Mouse (Mus musculus) right cerebral cortex, postnatal 25 days (tissue): ENCODE measurements around the gene Phlda1.
"Not testable (repeated sequence)": the region's sequence is repeated elsewhere in the genome, so short reads cannot be mapped to it uniquely, and the experiment has no call there.

Experiments used
- DNase-seq: peaks from one replicate; pipeline ENCODE4 v3.0.0; 2022

Phlda1 gene

DNA sequence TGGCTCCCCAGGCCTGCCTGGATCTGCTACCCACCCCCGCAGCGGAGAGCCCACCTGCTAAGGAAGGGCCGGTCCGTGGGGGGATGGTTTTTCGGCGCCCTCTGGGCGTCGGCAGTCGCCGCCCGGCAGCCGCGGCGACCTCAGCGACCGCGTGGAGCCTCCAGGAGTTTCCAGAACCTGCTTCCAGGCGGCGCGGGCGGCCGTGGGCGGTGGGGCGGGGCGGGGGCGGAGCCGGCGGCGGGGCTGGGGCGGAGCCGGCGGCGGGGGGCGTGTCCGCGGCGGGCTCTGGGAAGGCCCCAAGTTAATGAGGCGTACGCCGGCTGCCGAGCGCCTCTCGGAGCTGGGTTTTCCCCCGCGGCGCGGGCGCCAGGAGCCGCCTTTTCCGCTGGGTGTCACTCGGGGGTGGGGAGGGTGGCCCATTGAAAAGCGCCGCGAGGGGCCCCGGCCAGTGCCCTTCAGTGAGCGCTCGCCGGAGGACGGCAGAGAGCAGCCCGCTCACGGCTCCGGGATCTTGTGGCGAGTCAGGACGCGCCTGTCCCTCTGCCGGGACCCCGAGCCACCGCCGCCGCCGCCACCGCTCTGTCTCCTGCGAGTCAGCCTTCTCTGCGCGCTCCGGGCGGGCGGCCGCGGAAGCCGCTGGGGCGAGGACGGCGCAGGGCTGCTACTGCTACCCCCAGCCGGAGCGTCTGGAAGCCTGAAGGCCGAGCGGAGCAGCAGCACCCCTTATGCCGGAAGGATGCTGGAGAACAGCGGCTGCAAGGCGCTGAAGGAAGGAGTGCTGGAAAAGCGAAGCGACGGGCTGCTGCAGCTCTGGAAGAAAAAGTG lies at the start of gene Phlda1:
Gene Phlda1 (plus strand): TSS at position 186 of the 825 bp plus-strand sequence.
- peak; percentile 93 for DNase-seq

DNA sequence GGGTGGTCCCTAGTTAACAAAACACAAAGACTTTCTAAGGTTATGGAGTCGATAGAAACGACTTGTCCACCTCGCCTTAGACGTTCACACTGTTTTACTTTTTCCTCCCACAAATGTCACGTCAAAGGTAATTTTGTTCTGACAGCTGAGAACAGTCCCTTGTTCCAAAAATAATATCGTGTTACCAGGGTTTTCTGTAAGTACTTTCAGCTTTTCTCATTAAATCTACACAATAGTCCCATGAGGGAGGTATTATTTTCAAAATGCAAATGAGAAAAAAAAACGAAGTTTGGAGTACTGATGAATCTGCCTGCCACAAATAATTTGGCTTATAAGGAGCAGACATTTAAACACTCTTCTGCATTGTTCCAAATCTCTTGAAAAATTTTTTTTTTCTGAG lies 48.0 kb upstream of the Phlda1 start:
- DNase-seq: no peak

DNA sequence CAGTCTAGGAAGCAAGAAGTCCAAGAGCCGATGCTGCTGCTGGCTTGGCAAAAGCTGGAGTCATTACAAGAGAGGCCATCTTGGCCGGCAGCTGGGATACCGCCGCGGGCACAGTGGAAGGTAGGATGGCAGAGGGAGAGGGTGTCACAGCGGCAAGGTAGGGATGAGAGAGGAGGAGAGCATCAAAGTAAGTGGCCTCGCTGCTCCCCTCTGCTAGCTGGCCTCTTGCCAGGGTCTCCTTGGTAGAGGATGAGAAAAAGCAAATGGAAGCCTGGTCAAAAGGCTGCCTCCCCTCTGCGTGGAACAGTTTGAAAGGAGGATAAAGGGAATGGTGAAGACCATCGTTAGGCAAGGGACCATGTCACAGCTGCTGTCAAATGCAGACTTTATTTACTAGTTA lies 47.0 kb upstream of the Phlda1 start:
- no peak for DNase-seq

DNA sequence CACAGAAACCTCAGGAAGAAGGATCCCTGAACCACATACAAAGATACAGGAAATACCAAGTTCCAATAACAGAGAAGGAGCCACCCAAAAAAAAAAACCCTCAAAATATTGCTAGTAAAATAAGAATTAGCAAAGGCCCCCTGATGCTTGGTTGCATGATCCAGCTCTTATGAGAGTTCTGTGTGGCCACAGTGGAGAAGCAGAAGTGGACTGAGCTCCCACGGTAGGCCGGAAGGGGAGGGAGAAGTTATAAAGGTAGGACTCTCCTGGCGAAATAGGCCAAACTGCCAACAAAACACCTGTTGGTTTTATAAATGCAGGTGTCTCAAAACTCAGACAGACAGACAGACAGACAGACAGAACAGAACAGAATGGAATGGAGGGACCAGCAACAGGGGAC lies 46.2 kb upstream of the Phlda1 start:
- DNase-seq: no peak

DNA sequence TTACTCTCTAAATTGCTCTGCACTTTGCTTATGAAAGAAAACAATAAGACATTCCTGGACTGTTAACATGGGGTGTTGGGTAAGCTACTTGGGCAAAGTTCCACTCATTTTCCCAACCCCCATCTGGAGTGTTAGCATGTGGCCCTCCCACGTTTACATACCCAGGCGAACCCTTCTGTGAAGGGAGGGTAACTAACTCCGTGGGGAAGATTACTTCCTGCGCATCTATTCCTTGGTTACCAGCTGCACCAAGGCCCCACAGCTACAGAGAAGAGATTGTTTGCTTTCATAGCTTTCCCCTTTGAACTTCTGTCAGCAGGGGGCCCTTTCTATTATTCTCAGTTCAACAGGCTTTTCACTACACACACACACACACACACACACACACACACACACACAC lies 45.7 kb upstream of the Phlda1 start:
- DNase-seq: no peak

DNA sequence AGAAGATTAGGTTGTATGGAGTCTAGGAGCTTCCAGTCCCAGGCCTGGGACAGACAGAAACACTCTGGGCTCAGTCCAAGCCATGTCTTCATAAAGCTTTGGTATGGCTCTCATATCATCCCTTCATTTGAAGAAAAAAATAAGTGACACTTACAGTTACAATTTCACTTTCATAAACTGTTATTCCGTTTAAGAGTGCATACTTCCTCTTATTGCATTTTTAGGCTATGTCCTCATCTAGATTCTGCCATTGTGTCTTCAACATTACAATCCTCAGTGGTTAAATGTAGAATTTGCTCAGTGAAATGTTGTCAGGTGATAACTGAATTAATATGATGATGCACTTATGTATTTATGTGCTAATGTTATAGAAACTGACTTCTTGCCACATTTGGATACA lies 41.3 kb upstream of the Phlda1 start:
- DNase-seq: no peak

DNA sequence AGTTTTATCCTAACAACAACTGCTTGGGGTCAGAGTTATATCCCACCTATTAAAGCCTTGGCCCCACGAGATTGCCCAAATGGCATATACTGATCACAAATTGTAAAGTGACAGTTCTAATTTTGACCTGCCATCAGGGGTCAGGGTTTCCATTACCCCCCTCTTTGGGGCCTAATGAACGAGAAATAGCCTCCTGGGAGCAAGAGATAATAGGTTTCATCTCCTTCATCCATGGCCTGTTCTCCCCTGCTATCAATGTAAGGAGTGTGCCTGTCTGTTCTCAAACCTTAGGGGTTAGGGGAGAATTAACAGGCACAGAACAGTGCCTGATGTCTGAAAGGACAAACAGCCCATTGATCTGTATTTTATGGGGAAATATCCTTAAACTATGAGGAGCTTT lies 40.7 kb upstream of the Phlda1 start:
- DNase-seq: no peak

DNA sequence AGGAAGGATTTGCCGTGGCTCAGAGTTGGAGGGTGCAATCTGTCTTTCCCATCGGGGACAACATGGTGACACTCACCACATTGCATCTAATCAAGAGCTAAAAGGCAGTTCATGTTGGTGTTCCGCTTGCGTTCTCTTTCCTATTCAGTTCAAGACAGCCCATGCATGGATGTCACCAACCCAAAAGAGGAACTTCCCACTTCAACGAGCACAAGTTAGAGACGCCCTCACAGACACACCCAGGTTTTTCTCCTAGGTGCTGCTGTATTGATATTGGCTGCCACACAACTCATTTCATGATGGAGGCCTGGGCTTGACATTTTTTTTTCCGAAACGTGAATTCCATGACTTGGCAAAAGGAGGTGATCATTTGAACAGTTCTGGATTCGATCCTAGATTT lies 34.9 kb upstream of the Phlda1 start:
- DNase-seq: no peak

DNA sequence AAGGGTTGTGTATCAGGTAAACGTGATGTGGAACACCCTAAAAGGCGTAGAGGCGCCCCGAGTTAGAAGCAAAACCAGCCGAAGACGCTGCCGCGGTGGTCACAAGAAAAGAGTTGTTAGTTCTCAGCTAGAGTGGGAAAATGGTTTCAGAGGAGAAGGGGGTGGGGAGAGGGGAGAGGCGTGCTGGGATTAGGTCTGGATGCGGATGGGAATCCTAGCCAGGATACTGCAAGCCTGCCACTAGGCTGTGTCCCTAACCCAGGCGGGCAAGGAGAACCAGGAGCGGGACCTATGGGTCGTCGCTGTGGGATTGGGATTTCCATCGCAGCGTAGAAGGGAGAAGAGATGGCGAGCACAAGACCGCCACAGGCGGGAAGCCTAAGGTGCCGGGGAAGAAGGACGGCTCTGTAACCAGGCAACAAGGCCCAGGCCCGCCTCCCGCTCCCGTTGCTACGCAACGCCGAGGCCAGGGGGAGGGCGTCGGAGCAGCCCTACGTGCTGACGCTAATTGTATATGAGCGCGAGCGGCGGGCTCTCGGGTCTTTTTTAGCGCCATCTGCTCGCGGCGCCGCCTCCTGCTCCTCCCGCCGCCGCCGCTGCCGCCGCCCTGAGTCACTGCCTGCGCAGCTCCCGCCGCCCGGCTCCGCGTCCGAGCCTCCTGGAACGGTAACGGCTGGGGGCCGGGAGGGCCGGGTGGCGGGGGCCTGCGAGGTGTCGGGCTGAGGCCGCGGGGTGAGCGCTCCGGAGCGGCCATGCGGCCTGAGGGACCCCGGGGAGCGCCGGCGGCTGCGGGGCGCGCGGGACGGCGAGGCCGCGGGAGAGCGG lies 33.2 kb upstream of the Phlda1 start, which contains the start of gene Nap1l1:
Gene Nap1l1 (plus strand): TSS at position 538 of the 825 bp plus-strand sequence.
- DNase-seq: peak; percentile 99

DNA sequence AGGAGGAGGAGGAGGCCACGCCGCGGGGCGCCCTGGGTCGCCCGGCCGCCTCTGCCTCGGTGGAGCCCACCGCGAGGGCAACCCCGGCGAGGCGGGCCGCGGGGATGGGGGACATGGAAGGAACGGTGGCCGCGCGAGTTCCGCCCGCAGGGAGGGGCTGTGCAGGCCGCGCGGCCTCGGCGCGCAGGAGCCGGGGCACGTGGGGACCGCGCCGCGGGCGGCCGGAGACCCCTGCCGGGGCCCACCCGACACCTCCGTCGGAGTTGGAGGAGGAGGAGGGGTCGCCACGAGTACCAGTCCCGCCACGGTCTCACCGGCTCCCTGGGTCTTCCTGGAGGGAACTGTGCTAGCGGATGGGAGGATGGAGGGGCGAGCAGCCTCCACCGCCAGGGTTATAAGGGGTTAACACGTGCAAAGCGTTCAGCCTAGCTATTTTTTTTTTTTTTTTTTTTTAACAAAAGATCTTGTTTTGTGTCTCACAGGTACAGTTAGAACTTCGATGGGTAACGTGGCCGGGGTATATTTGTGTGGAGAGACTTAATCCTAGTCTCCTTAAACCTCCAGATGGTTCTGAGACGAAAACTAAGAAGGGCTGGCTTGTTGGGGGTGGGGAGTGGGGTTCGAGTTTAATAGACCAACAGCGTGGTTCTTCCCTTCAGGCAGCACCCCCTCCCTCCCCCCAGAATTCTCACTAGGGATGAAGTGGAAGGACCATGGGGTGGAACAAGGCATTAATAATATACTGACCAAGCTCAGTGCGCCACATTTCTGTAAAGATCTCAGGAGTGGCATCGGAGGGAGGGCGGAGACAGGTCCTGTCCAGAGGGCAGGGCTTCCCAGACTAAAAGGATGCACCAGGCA lies 32.3 kb upstream of the Phlda1 start:
- peak; percentile 56 for DNase-seq

DNA sequence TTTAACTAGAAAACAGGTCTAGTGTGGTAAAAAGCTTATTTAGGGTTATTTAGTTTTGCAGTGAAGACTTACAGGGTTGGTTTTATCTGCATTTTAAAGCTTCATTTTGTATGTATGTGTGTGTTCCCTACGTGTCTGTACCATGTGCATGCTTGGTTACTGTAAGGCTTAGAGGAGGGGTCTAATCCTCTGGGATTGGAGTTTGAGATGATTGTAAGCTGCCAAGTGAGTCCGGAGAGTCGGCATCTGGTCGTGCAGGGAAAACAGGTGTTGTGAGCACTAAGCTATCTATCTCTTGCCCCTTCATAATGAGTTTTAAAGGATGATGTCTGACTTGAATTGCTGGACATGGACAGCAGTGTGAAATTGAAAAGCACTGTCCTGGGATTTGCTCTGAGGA lies 29.8 kb upstream of the Phlda1 start:
- no peak for DNase-seq

DNA sequence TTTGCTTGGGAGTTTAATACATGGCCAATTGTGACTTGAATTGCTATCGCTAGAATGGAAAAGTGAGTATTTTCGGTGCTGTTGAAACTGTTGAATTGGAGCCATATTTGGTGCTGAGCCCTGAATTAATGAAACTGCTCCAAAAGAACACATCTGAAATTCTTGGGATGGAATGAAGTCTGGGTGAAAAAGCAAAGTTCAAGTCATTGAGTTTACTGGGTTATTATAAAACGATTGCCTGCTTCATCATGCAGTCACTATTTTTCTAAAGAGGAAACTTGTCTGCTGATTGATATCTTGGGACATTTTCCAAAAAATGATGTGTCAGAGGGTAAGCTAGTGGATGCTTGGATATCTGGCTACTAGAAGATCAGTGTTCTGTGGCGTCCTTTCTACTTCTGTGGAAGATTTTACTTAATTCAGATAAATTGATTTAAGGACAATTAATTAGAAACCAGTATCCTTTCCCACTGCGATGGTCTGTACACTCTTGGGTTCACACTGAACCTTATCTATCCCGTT lies 29.0 kb upstream of the Phlda1 start:
- DNase-seq: no peak

DNA sequence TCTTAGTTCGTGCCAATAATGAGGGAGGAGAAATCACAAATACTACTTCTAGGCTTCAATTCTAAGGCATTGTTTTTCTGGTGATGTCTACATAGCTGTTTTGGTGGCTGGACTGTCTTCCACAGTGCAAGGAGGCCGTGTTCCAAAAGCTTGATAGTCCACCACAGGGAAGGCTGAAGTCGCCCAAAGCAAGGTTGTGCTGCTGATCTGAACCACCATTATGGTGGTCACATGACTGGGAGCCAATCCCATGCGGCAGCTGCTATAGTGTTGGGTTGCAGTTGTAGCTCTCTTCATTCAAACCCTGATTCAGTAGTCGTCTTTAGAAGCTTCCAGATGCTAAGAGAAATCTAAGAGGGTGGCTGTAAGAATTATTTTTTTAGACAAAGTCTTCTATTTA lies 26.5 kb upstream of the Phlda1 start:
- DNase-seq: no peak

DNA sequence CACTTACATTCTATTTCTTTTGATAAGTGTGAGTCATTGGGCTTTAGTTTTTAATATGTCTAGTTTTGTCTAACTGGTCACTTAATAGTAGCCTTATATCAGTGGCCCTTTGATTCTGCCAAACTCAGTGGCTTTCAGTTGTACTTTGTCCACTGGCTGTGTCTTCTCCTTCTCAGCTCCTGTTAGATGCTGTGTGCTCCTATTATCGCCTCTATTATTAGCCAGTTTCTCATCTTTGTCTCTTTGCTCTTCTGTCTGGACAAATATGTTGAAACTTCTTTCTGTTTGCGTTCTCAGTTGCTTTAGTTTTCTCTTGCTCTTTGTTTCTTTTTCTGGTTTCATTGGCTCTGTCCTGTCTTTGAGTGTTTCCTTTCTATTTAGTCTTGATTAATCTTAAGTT lies 23.4 kb upstream of the Phlda1 start:
- DNase-seq: no peak

DNA sequence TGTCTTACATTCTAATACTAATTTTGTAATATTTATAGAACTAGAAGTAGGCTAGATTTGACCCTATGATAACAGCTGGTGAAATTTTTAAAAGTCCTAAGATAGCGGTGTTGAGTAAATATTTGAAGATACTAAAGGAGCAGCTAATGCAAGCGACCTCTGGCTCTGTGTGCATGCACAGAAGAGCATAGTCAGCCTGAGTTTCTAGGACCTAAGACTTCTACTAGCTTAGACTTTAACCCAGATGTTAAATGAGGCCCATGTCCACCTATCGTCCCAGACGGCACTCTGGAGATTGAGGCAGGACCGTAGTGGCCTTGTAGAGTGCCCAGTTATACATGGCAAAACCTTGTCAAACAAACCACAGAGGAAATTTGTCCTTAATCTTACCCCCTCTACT lies 22.0 kb upstream of the Phlda1 start:
- no peak for DNase-seq

DNA sequence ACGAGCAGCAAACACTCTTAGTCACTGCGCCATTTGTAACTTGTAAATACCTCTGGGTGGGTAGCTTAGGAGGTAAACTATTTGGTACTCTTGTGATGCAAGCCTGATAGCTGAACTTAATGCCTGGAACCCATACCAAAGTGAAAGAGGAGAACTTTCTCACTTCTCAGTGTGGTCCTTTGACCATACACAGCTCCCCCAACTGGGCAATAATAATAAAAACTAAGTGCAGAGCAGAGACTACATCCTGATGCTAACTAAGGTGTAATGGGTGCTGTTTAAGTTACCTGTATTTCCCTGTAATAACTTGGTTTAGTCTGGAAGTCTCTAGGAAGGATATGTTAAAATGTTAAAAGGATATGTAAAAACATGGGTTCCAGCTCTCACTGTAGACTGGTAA lies 17.3 kb upstream of the Phlda1 start:
- DNase-seq: no peak

DNA sequence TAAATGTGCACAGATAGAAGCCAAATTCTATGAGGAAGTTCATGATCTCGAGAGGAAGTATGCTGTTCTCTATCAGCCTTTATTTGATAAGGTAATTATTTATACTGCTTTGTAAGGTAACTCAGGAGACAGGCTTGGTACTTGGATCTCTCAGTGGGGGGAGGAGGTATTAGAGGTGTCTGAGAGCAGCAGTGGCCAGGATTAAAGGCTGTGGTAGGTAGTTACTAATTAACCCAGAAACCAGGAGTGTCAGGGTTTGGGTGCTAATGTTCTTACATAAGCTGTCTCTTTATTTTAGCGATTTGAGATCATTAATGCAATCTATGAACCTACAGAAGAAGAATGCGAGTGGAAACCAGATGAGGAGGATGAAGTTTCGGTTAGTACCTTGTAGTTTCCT lies 16.0 kb upstream of the Phlda1 start:
- DNase-seq: not testable (repeated sequence)

DNA sequence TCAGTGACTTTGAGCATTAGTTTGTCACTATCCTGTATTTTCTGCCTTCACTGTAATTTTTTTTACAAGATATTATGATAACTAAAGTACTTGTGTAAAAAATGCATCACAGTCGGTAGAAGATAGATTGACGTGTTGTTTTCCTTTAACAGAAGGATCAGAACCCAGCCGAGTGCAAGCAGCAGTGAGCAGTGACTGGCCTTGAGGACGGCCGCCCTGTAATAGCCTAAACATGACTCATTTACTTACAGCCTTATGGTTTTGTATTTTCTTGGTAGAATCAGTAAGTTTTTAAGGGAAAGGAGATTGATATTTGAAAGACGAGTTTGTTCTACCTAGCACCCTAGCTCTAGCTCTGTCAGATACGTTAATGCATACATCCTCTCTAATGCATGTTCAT lies 10.2 kb upstream of the Phlda1 start:
- no peak for DNase-seq

DNA sequence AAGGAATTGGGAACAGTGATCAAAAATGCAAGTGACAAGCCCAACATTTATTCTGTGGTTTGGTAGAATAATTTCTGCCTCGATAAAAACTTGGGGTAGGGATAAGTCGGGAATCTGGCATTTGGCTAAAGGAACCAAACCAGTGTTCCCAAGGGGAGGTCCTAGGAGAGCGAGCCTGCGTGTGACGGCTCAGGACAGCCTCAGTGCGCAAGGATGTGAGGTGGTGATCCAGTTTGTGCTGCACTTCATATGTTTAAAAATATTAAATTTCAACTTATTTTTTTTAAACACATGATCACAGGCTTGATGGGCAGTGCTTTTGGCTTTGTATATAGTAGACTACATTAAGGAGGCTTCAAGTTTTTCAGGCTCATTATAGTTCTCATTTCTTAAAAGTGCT lies 6.2 kb upstream of the Phlda1 start:
- no peak for DNase-seq

DNA sequence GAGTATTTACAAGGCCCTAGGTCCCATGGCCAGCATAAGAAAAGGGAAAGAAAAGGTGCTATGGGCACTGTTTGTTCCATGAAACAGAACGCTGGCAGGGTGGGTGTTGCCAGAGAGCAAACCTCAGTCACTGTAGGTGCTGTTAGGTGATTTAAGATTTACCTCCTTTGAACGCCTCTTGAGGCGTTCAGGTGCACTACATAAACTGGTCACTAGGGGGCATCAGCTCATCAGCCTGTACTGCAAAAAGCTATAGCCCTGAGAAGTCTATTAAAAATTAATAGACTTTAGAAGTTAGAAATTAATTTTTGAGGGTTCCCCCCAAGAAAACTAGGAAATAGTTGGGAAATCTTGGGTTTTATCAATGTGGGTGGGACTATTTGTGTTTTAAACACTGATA lies 3.0 kb upstream of the Phlda1 start:
- DNase-seq: peak; percentile 67

DNA sequence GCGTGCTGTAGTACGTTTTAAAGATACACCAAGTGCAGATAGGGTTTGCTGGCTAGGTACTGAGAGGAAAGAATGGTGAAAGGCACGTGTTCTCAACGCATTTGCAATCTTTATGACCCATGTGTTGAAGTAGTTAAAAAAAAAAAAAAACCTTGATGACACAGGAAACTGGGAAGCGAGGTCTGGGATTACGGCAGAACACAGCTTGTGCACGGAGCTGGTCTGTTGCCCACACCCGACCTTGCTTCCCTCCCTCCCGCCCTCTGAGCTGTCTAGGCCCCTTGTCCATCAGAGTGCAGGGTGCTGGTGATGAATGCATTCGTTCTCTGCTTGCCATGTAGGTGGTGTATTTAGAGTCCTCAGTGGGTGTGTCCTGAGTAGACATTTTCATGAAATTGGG lies 2.4 kb upstream of the Phlda1 start:
- no peak for DNase-seq

DNA sequence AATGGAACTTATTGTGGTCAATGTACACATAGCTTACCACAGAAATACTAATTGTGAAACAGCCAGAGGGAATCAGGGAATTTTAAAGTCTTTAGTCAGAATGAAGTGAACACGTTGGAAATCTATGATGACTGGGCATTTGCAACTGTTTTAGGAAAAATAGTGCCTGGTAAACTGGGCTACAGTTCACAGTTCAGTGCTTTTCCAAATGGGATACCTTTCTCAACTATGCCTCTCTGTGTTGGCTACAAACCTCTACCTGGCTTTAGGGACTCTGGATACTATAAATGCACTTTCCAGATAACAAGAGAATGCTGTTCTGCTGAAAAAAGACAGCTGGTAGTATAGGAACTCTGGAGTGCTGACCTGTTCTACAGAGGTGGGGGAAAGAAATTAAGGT lies 1.5 kb upstream of the Phlda1 start:
- no peak for DNase-seq

DNA sequence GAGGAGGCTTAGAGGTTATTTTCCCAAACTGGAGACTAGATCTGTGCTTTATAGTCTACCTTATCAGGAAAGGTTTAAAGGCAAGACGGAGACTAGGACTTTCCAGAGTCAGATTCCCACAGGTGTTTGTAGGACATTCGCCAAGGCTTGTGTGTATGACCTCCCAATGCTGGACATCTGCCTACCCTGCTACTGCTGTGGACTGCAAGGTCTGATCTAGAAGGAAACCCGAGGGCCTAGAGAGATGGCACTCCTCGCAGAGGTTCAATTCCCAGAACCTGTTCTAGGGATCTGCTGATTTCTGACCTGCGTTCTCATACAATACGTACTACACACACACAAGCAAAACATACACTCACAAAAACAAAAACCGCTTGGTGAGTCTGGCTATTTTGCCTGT lies 680 bp upstream of the Phlda1 start:
- no peak for DNase-seq
